In the genomic region with DNA sequence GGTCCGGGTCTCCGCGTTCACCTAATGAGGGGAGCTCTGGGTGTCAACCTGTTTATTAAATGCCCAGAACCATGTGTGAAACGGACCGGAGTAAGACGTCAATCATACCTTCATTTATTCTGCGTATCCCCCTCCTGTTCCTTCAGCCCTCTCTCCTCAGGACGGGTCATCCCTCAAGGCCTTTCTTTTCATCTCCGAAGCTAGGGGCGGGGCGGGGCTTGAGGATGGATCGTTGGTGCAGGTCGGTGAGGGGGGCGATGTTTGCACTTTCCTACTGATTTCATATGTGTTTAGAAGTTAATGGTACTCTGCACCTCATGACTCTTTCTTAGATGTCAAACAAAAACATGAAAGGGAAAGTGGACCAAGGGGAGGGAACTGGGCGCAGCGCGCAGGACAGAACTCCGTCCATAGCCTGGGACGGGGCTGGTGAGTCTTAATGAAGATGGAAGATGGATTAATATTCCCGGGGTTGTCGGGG, we compare ENCODE assay signal across 26 mouse cellular contexts.
DNase-seq lines count a peak whose midpoint lies in the region; ATAC-seq lines count a peak whose summit lies in the region.
"Had no signal": no experiment of that assay in that cellular context is flagged by ENCODE, and none has a peak within 500 bp of the region (broad histone marks: within the 10 kb centered on the region; RNA-seq: fewer than 3 reads in every experiment).

No protein-coding gene starts in this region.

- no peak overlapping the region for H3K9ac ChIP-seq in neural tube, embryonic 15.5 days (replicated peaks)
- H3K9ac ChIP-seq: forebrain, embryonic 15.5 days; heart, embryonic 12.5 days; limb, embryonic 12.5 days; midbrain, embryonic 12.5 days had no signal

- DNase-seq in adrenal gland, adult (ENCODE audit: inconsistent age in 2 of 2, low spot score in 1 of 2) = peak; percentile 62 to 85
- no peak for DNase-seq in adrenal gland, postnatal 4 days (ENCODE audit: low spot score in 2 of 2)
- peak; percentile 54 for DNase-seq in kidney, postnatal 14 days
- no peak for DNase-seq in kidney, adult 8-10 months
- DNase-seq in neural tube, embryonic 10.5 days (ENCODE audit: extremely low spot score, low spot score) = peak; percentile 26
- DNase-seq in mesoderm, embryonic 11.5 days (ENCODE audit: low read depth, low spot score) = peak; percentile 50
- DNase-seq in urinary bladder, adult 18-20 months (ENCODE audit: low spot score in 2 of 2) = no peak
- DNase-seq: cerebellum, adult 2 months; cerebellum, postnatal 25 days; gastrocnemius, postnatal 14 days; heart, adult 11 months; heart, postnatal 10 days; right cerebral cortex, postnatal 25 days; spleen, adult 18-20 months; thymus, postnatal 25 days had no signal

- ATAC-seq in neural tube, embryonic 15.5 days (ENCODE audit: low FRiP score) = no peak
- ATAC-seq: activated CD4-positive, CD25-positive, alpha-beta regulatory T cell, adult 4 months; forebrain, embryonic 15.5 days; hindbrain, postnatal 0 days; intestine, embryonic 16.5 days had no signal

- H3K27ac ChIP-seq in neural tube, embryonic 15.5 days (replicated peaks) = no peak overlapping the region
- H3K27ac ChIP-seq: embryonic facial prominence, embryonic 10.5 days; forebrain, embryonic 15.5 days; hindbrain, embryonic 10.5 days; hindbrain, postnatal 0 days; limb, embryonic 12.5 days; midbrain, embryonic 12.5 days had no signal

- H3K4me1 ChIP-seq in neural tube, embryonic 15.5 days = no peaks in the 10 kb centered on the region
- H3K4me1 ChIP-seq: midbrain, embryonic 12.5 days had no signal

- 78% methylated on average over 21 of the region's 21 CpGs for WGBS in neural tube, embryonic 15.5 days

- no peaks in the 10 kb centered on the region for H3K36me3 ChIP-seq in neural tube, embryonic 15.5 days
- H3K36me3 ChIP-seq: embryonic facial prominence, embryonic 10.5 days; forebrain, embryonic 15.5 days; heart, embryonic 12.5 days; hindbrain, embryonic 10.5 days; limb, embryonic 12.5 days; midbrain, embryonic 12.5 days had no signal

- 0 out of 2 replicates have a peak, but pooled peaks cover 6% of the 10 kb centered on the region for H3K9me3 ChIP-seq in neural tube, embryonic 15.5 days (replicated peaks)
- H3K9me3 ChIP-seq: forebrain, embryonic 15.5 days; heart, embryonic 12.5 days had no signal

- no peak overlapping the region for H3K4me2 ChIP-seq in neural tube, embryonic 15.5 days
- H3K4me2 ChIP-seq: forebrain, embryonic 15.5 days; heart, embryonic 12.5 days; limb, embryonic 12.5 days; liver, embryonic 11.5 days; midbrain, embryonic 12.5 days had no signal

- H3K27me3 ChIP-seq in neural tube, embryonic 15.5 days (replicated peaks) = 0 out of 2 replicates have a peak, but pooled peaks cover 3% of the 10 kb centered on the region
- H3K27me3 ChIP-seq: forebrain, embryonic 15.5 days had no signal

- H3K4me3 ChIP-seq in neural tube, embryonic 15.5 days (replicated peaks) = no peak overlapping the region
- H3K4me3 ChIP-seq: embryonic facial prominence, embryonic 10.5 days; forebrain, embryonic 15.5 days; heart, embryonic 12.5 days; hindbrain, embryonic 10.5 days; limb, embryonic 12.5 days; midbrain, embryonic 12.5 days had no signal

Comparison
In these comparisons a context has a peak if more than half of its experiments do, and no peak if none do; other contexts are left out.
1. DNase-seq: peak in adrenal gland, adult (2 of 2), kidney, postnatal 14 days (single experiment), neural tube, embryonic 10.5 days (single experiment) and mesoderm, embryonic 11.5 days (single experiment); none in adrenal gland, postnatal 4 days (0 of 2), kidney, adult 8-10 months (0 of 2) and urinary bladder, adult 18-20 months (0 of 2).